Mouse (Mus musculus) liver, embryonic 14.5 days (tissue): Measurements from ENCODE around the gene Tmcc3. TPM values are rescaled to one million over a fixed set of nuclear protein-coding genes. Genes with fewer than 3 reads are reported as not detected.
"Not testable (repeated sequence)": the region's sequence is repeated elsewhere in the genome, so short reads cannot be mapped to it uniquely, and the experiment has no call there.

Source experiments
- ATAC-seq: fragments of 200-750 bp; cut with Nextera tagmentation; 2 replicates; pipeline ENCODE4 v1.8.0; 2017; ENCODE audit warnings: moderate number of reproducible peaks, mild to moderate bottlenecking, moderate library complexity; ENCODE audit not compliant: insufficient read depth
- DNase-seq, 3 experiments: peaks; one replicate each; pipeline ENCODE4 v3.0.0-alpha.2; 2012 to 2013; ENCODE audit warnings: low read depth in 3 of 3, low spot score in 3 of 3
- H3K27ac ChIP-seq: fragments of 300-500 bp; sonication (generic); 2 replicates; pipeline ENCODE4 v1.5.1; 2014; ENCODE audit warnings: moderate library complexity, mild to moderate bottlenecking, control low read depth, inconsistent platforms
- H3K27me3 ChIP-seq: fragments of 300-500 bp; sonication (generic); 2 replicates; pipeline ENCODE4 v1.6.1; 2014; ENCODE audit warnings: mild to moderate bottlenecking, low read length, moderate library complexity; ENCODE audit not compliant: control insufficient read depth, insufficient read depth
- H3K36me3 ChIP-seq: fragments of 300-500 bp; sonication (generic); replicated peaks from 2 replicates; pipeline ENCODE4 v1.6.1; 2014; ENCODE audit warnings: low read depth; ENCODE audit not compliant: control insufficient read depth, insufficient read depth
- H3K4me1 ChIP-seq, 2 experiments: fragments of 200-500 bp in 1 of 2; fragments of 300-500 bp in 1 of 2; sonication (generic) in 1 of 2; replicated peaks; 2 replicates each; pipeline ENCODE4 v1.6.1; 2012 to 2014; ENCODE audit warnings: antibody characterized with exemption in 1 of 2, inconsistent platforms in 1 of 2, low read length in 1 of 2; ENCODE audit not compliant: control insufficient read depth in 2 of 2, insufficient read depth in 2 of 2
- H3K4me2 ChIP-seq: fragments of 300-500 bp; sonication (generic); 2 replicates; pipeline ENCODE4 v1.6.1; 2014; ENCODE audit warnings: low read depth, mild to moderate bottlenecking, control low read depth, moderate library complexity
- H3K4me3 ChIP-seq, 2 experiments: fragments of 200-500 bp in 1 of 2; fragments of 300-500 bp in 1 of 2; sonication (generic) in 1 of 2; 2 replicates each; pipeline ENCODE4 v1.5.1; 2012 to 2014; ENCODE audit warnings: low read depth in 2 of 2, low read length in 2 of 2, mild to moderate bottlenecking in 2 of 2, control low read depth in 1 of 2, inconsistent platforms in 1 of 2, moderate library complexity in 1 of 2; ENCODE audit not compliant: insufficient read depth in 1 of 2
- H3K9ac ChIP-seq: fragments of 300-500 bp; sonication (generic); replicated peaks from 2 replicates; pipeline ENCODE4 v1.6.1; 2014; ENCODE audit warnings: mild to moderate bottlenecking, control low read depth, moderate library complexity
- H3K9me3 ChIP-seq: fragments of 300-500 bp; sonication (generic); 2 replicates; pipeline ENCODE4 v1.6.1; 2016; ENCODE audit warnings: low read length, mixed read lengths; ENCODE audit not compliant: control insufficient read depth
- CTCF ChIP-seq: IDR thresholded peaks from 2 replicates; pipeline ENCODE4 v1.5.1; 2016; ENCODE audit warnings: antibody characterized with exemption, low read depth, control low read depth
- EP300 ChIP-seq: IDR thresholded peaks from 2 replicates; pipeline ENCODE4 v1.6.1; 2016; ENCODE audit warnings: antibody characterized with exemption, low read depth
- WGBS: fragments of 180-500 bp; shearing (Covaris S2); extraction: QIAGEN DNeasy Blood & Tissue Kit; methylation state at CpG from one replicate; pipeline ENCODE4 v1.1.7; 2014; ENCODE audit not compliant: insufficient replicate concordance; 5-methylcytosine and 5-hydroxymethylcytosine counted together
- polyA plus RNA-seq, 2 experiments: library from polyadenylated mRNA; depleted of rRNA in 1 of 2; stranded (reverse) in 1 of 2; unstranded in 1 of 2; fragments of >200 nt; fragmentation: Nextera tagmentation in 1 of 2; extraction: Ambion mirVana in 1 of 2; gene quantifications; 2 replicates each; pipeline versions ENCODE4 v1.2.1 to v1.2.3; 2012 to 2014

Gene Tmcc3
- polyA plus RNA-seq, 2 experiments: 1.4 to 2.6 TPM

- H3K4me3 ChIP-seq: no peak overlapping the region
- no peak overlapping the region for H3K27ac ChIP-seq
- 74% methylated on average over 5 of the region's 5 CpGs for WGBS
- H3K27me3 ChIP-seq: no peaks in the 10 kb centered on the region
- H3K9ac ChIP-seq: no peak overlapping the region
- no peaks in the 10 kb centered on the region for H3K4me1 ChIP-seq
- no peak overlapping the region for H3K4me2 ChIP-seq
- no peak for ATAC-seq
- no peak for TF ChIP-seq EP300
- TF ChIP-seq CTCF: no peak
- no peaks in the 10 kb centered on the region for H3K9me3 ChIP-seq
- DNase-seq: no peak
- H3K36me3 ChIP-seq: no peaks in the 10 kb centered on the region
Observed at GRCm38 (mm10) chr10:94588976-94589375, 277.2 kb downstream of the Tmcc3 start.

- Histone ChIP-seq H3K36me3 (no peaks in the 10 kb centered on the region), H3K4me3 (no peak overlapping the region), H3K4me1 (no peaks in the 10 kb centered on the region), H3K4me2 (no peak overlapping the region), H3K27ac (no peak overlapping the region), H3K9me3 (no peaks in the 10 kb centered on the region), H3K9ac (no peak overlapping the region), H3K27me3 (no peaks in the 10 kb centered on the region)
- 72% methylated on average over 9 of the region's 9 CpGs for WGBS
- DNase-seq: no peak
- TF ChIP-seq CTCF (no peak), EP300 (no peak)
- no peak for ATAC-seq
Observed at GRCm38 (mm10) chr10:94595705-94596104, 284.0 kb downstream of the Tmcc3 start.

- not testable (repeated sequence) for H3K27me3 ChIP-seq, ATAC-seq, H3K9me3 ChIP-seq, DNase-seq, H3K4me3 ChIP-seq, H3K4me2 ChIP-seq, H3K36me3 ChIP-seq, H3K27ac ChIP-seq, H3K9ac ChIP-seq, H3K4me1 ChIP-seq
- WGBS: 43% methylated on average over 1 of the region's 2 CpGs
Observed at GRCm38 (mm10) chr10:94599846-94600245, 288.1 kb downstream of the Tmcc3 start.

GRCm38 (mm10) chr10:94601034-94601433 lies 289.3 kb downstream of the Tmcc3 start:
- no peak overlapping the region for H3K9ac ChIP-seq
- H3K4me3 ChIP-seq: no peak overlapping the region
- no peaks in the 10 kb centered on the region for H3K4me1 ChIP-seq
- no peaks in the 10 kb centered on the region for H3K9me3 ChIP-seq
- H3K4me2 ChIP-seq: no peak overlapping the region
- H3K27me3 ChIP-seq: no peaks in the 10 kb centered on the region
- no peak overlapping the region for H3K27ac ChIP-seq
- no peaks in the 10 kb centered on the region for H3K36me3 ChIP-seq
- 14% methylated on average over 6 of the region's 6 CpGs for whole genome bisulfite sequencing
- DNase-seq: no peak
- no peak for TF ChIP-seq EP300
- ATAC-seq: no peak

- Histone ChIP-seq H3K9me3 (no peaks in the 10 kb centered on the region), H3K4me2 (no peak overlapping the region), H3K4me1 (no peaks in the 10 kb centered on the region), H3K36me3 (no peaks in the 10 kb centered on the region), H3K27me3 (no peaks in the 10 kb centered on the region), H3K4me3 (no peak overlapping the region), H3K27ac (no peak overlapping the region), H3K9ac (no peak overlapping the region)
- ATAC-seq (no peak), DNase-seq (no peak)
- TF ChIP-seq EP300 (no peak), CTCF (no peak)
- WGBS: 51% methylated on average over 4 of the region's 4 CpGs
Observed at GRCm38 (mm10) chr10:94605491-94605890, 293.7 kb downstream of the Tmcc3 start.
